Mouse (Mus musculus): ENCODE data around the gene Rsph3b. TPM values are rescaled to one million over a fixed set of nuclear protein-coding genes. Genes with fewer than 3 reads are reported as not detected.
A peak's percentile ranks its signal among the peaks of the same experiment; 100 is the strongest.
"Not testable (repeated sequence)": the region's sequence is repeated elsewhere in the genome, so short reads cannot be mapped to it uniquely, and the experiment has no call there.

Gene Rsph3b
- total RNA-seq, 1 experiment = 5.4 TPM

- H3K4me3 ChIP-seq (ENCODE audit: insufficient read depth in 1 of 2, low read depth in 1 of 2, low read length in 2 of 2, poor library complexity in 1 of 2, severe bottlenecking in 1 of 2); in situ Hi-C loops (cut with MboI; ENCODE audit: low sequenced_read_pairs in 2 of 2, unreplicated experiment in 2 of 2); DNase-seq (ENCODE audit: low read depth, low spot score); H3K9me3 ChIP-seq (ENCODE audit: control insufficient read depth, insufficient read depth, low read depth, low read length); H3K27ac ChIP-seq (ENCODE audit: insufficient read depth, low read depth, low read length, poor library complexity, severe bottlenecking); H3K9ac ChIP-seq (ENCODE audit: insufficient read depth, low read depth, low read length, poor library complexity, severe bottlenecking); H3K36me3 ChIP-seq (ENCODE audit: control insufficient read depth, insufficient read depth, low read length, poor library complexity, severe bottlenecking); H3K4me1 ChIP-seq (ENCODE audit: control insufficient read depth in 2 of 2, insufficient read depth in 2 of 2, low read length in 2 of 2, poor library complexity in 1 of 2): not testable (repeated sequence)
Measured at GRCm38 (mm10) chr17:6897996-6898562, 50.4 kb downstream of the Rsph3b start.

GRCm38 (mm10) chr17:6896756-6897155, 51.7 kb downstream of the Rsph3b start:
- Histone ChIP-seq H3K9me3 (ENCODE audit: control insufficient read depth, insufficient read depth, low read depth, low read length) (no peaks in the 10 kb centered on the region), H3K4me3 (ENCODE audit: insufficient read depth in 1 of 2, low read depth in 1 of 2, low read length in 2 of 2, poor library complexity in 1 of 2, severe bottlenecking in 1 of 2) (no peak overlapping the region), H3K27ac (ENCODE audit: insufficient read depth, low read depth, low read length, poor library complexity, severe bottlenecking) (no peak overlapping the region), H3K4me1 (ENCODE audit: control insufficient read depth in 2 of 2, insufficient read depth in 2 of 2, low read length in 2 of 2, poor library complexity in 1 of 2) (peaks cover 4 to 7% of the 10 kb centered on the region in 2 experiments), H3K36me3 (ENCODE audit: control insufficient read depth, insufficient read depth, low read length, poor library complexity, severe bottlenecking) (no peaks in the 10 kb centered on the region), H3K9ac (ENCODE audit: insufficient read depth, low read depth, low read length, poor library complexity, severe bottlenecking) (no peak overlapping the region)
- TF ChIP-seq ZC3H11A (IDR thresholded peaks at IDR 0.05; ENCODE audit: borderline replicate concordance, low read depth, low read length) = no peak
- no peak for DNase-seq (ENCODE audit: low read depth, low spot score)
- in situ Hi-C loops (cut with MboI; ENCODE audit: low sequenced_read_pairs in 2 of 2, unreplicated experiment in 2 of 2) = no loop called here

GRCm38 (mm10) chr17:6893332-6893731, 55.1 kb downstream of the Rsph3b start:
- no peak overlapping the region for H3K4me3 ChIP-seq (ENCODE audit: insufficient read depth in 1 of 2, low read depth in 1 of 2, low read length in 2 of 2, poor library complexity in 1 of 2, severe bottlenecking in 1 of 2)
- H3K4me1 ChIP-seq (ENCODE audit: control insufficient read depth in 2 of 2, insufficient read depth in 2 of 2, low read length in 2 of 2, poor library complexity in 1 of 2) = peaks cover 4 to 7% of the 10 kb centered on the region in 2 experiments
- H3K36me3 ChIP-seq (ENCODE audit: control insufficient read depth, insufficient read depth, low read length, poor library complexity, severe bottlenecking) = no peaks in the 10 kb centered on the region
- H3K9ac ChIP-seq (ENCODE audit: insufficient read depth, low read depth, low read length, poor library complexity, severe bottlenecking) = no peak overlapping the region
- no peak overlapping the region for H3K27ac ChIP-seq (ENCODE audit: insufficient read depth, low read depth, low read length, poor library complexity, severe bottlenecking)
- in situ Hi-C loops (cut with MboI; ENCODE audit: low sequenced_read_pairs in 2 of 2, unreplicated experiment in 2 of 2) = no loop called here
- TF ChIP-seq CHD2 (IDR thresholded peaks at IDR 0.05; ENCODE audit: low read depth, low read length) = no peak
- TF ChIP-seq MAFK (IDR thresholded peaks at IDR 0.05; ENCODE audit: insufficient read depth, low read depth, low read length) = no peak
- no peak for TF ChIP-seq ZNF384 (IDR thresholded peaks at IDR 0.05; ENCODE audit: low read depth, low read length)
- no peak for TF ChIP-seq ZC3H11A (IDR thresholded peaks at IDR 0.05; ENCODE audit: borderline replicate concordance, low read depth, low read length)
- TF ChIP-seq HCFC1 (IDR thresholded peaks at IDR 0.05; ENCODE audit: borderline replicate concordance, insufficient read depth, low read length) = no peak
- no peaks in the 10 kb centered on the region for H3K9me3 ChIP-seq (ENCODE audit: control insufficient read depth, insufficient read depth, low read depth, low read length)
- DNase-seq (ENCODE audit: low read depth, low spot score) = no peak

- Histone ChIP-seq H3K9ac (ENCODE audit: insufficient read depth, low read depth, low read length, poor library complexity, severe bottlenecking) (no peak overlapping the region), H3K4me3 (ENCODE audit: insufficient read depth in 1 of 2, low read depth in 1 of 2, low read length in 2 of 2, poor library complexity in 1 of 2, severe bottlenecking in 1 of 2) (no peak overlapping the region), H3K27ac (ENCODE audit: insufficient read depth, low read depth, low read length, poor library complexity, severe bottlenecking) (no peak overlapping the region; the same call in 1 of the 2 replicates), H3K4me1 (ENCODE audit: control insufficient read depth in 2 of 2, insufficient read depth in 2 of 2, low read length in 2 of 2, poor library complexity in 1 of 2) (peaks cover 4 to 7% of the 10 kb centered on the region in 2 experiments), H3K36me3 (ENCODE audit: control insufficient read depth, insufficient read depth, low read length, poor library complexity, severe bottlenecking) (no peaks in the 10 kb centered on the region), H3K9me3 (ENCODE audit: control insufficient read depth, insufficient read depth, low read depth, low read length) (no peaks in the 10 kb centered on the region)
- DNase-seq (ENCODE audit: low read depth, low spot score) = peak; percentile 68
- in situ Hi-C loops (cut with MboI; ENCODE audit: low sequenced_read_pairs in 2 of 2, unreplicated experiment in 2 of 2) = no loop called here
- no peak for TF ChIP-seq ZNF384 (IDR thresholded peaks at IDR 0.05; ENCODE audit: low read depth, low read length)
- TF ChIP-seq CHD2 (IDR thresholded peaks at IDR 0.05; ENCODE audit: low read depth, low read length) = no peak
- TF ChIP-seq ZC3H11A (IDR thresholded peaks at IDR 0.05; ENCODE audit: borderline replicate concordance, low read depth, low read length) = no peak
- no peak for TF ChIP-seq MAFK (IDR thresholded peaks at IDR 0.05; ENCODE audit: insufficient read depth, low read depth, low read length)
- no peak for TF ChIP-seq HCFC1 (IDR thresholded peaks at IDR 0.05; ENCODE audit: borderline replicate concordance, insufficient read depth, low read length)
Measured at GRCm38 (mm10) chr17:6891966-6892934, 56.2 kb downstream of the Rsph3b start.
